Mouse (Mus musculus) brown adipose tissue, adult 24 weeks (tissue): ENCODE measurements around the gene Purb. TPM values are rescaled to one million over a fixed set of nuclear protein-coding genes. Genes with fewer than 3 reads are reported as not detected.
A peak's percentile ranks its signal among the peaks of the same experiment; 100 is the strongest.
"Not testable (repeated sequence)": the region's sequence is repeated elsewhere in the genome, so short reads cannot be mapped to it uniquely, and the experiment has no call there.

Experiments used
- H3K27ac ChIP-seq: fragments of 200-500 bp; replicated peaks from 2 replicates; pipeline ENCODE4 v1.5.1; 2012; ENCODE audit warnings: low read depth, mild to moderate bottlenecking, low read length
- H3K4me1 ChIP-seq: fragments of 200-500 bp; 2 replicates; pipeline ENCODE4 v1.6.1; 2012; ENCODE audit warnings: low read length, mixed read lengths; ENCODE audit not compliant: control insufficient read depth, insufficient read depth, insufficient read length
- H3K4me3 ChIP-seq: fragments of 200-500 bp; 2 replicates; pipeline ENCODE4 v1.5.1; 2012; ENCODE audit warnings: low read depth, mild to moderate bottlenecking, low read length, moderate library complexity; ENCODE audit not compliant: insufficient read depth
- polyA plus RNA-seq: library from polyadenylated mRNA; stranded (reverse); fragments of >200 nt; gene quantifications from 2 replicates; pipeline ENCODE4 v1.2.4, GENCODE M21; 2012; ENCODE audit not compliant: missing spikeins, insufficient read depth, insufficient read length

The Purb gene
- polyA plus RNA-seq, 1 experiment = 39.9 TPM

GRCm38 (mm10) chr11:6474874-6475731, 614 bp downstream of the Purb start:
- H3K27ac ChIP-seq = peak overlapping the region; percentile 89

DNA sequence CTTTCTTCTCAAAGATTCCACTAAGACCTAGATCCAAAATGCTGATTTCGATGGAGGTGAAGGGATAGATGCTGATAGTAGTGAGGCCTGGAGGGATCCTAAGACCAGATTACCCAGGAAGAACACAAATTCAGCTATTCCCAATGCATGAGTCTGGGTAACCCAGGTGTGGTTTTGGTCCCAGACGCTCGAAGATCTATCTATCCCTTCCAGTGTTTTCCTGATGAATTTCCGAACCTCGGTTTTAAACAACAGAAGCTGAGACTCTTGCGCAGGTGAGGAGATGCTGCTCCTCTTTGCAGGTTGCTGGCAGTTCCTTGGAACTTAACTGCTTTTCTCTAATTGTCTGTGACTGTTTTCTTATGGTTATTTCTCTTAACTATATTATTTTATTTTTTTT, 1.3 kb downstream of the Purb start:
- Histone ChIP-seq H3K4me3 (peak overlapping the region; percentile 98), H3K4me1 (peaks cover 14% of the 10 kb centered on the region), H3K27ac (no peak overlapping the region)

More at GRCm38 (mm10) chr11:6474874-6475731, 614 bp downstream of the Purb start:
- Histone ChIP-seq H3K4me3 (peak overlapping the region; percentile 98), H3K4me1 (peaks cover 12% of the 10 kb centered on the region; the same call in 1 of the 2 replicates)

GRCm38 (mm10) chr11:6472076-6472475, 3.6 kb downstream of the Purb start:
- H3K27ac ChIP-seq = no peak overlapping the region
- peaks cover 14% of the 10 kb centered on the region for H3K4me1 ChIP-seq
- peak overlapping the region; percentile 32; the same call in 1 of the 2 replicates for H3K4me3 ChIP-seq

DNA sequence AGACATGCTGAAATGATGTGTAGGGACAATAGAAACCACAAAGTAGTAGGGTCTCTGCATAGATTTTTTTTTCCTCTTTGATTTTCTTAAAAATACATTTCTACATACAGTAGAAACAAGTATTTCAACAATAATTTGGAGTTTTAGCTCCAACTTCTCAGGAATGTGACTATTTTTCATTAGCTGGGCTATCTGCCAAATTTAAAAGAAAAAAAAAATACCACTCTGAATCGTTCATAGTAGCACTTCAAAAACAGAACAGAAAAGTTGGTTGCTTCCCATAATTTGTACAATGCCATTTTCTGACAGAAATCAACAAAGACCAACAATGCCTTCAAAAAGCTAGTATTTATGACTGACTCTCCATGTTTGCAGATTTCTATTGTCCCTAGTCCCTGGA, 4.2 kb downstream of the Purb start:
- peaks cover 14% of the 10 kb centered on the region for H3K4me1 ChIP-seq
- H3K27ac ChIP-seq = no peak overlapping the region
- no peak overlapping the region for H3K4me3 ChIP-seq

DNA sequence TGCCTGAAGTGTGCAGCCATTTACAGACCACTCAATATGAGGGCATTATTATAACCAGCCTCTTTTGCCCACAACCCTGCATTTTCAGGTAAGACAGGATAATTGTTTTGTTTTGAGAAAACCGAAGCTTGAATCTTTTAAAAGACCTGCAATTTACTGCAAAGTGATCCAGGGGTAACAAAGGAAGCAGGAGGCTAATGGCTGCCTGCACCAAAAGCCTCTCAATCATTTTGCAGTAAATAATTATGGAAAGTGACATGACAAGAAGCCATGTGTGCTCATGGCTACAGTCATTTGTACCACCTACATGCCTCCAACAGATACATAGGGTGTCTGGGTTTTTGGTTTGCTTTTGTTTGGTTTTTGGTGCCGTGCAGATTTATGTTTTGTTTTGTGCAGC, 4.7 kb downstream of the Purb start:
- H3K27ac ChIP-seq = no peak overlapping the region

DNA sequence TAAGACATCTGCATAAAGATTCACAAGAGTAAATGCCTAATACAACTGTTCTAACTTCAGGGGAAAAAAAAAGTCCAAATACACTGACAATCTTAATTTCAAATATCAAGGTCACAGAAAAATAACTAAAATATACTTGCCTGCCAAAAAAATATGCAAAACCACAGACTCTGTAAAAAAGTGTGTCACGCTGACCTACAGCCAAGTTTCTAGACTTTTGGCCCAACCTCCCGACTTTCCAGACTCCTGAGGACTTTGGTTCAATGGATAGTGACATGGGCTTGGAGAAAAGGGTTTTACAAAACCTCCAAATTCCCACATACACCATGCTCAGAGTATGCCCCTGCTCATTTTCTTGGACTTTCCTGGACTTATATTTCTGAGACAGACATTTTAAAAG, 7.2 kb downstream of the Purb start:
- Histone ChIP-seq H3K27ac (no peak overlapping the region), H3K4me1 (peaks cover 10% of the 10 kb centered on the region)

More for the DNA sequence above, 4.7 kb downstream of the Purb start:
- peaks cover 14% of the 10 kb centered on the region for H3K4me1 ChIP-seq
- H3K4me3 ChIP-seq = peak overlapping the region; percentile 5; the same call in 1 of the 2 replicates

DNA sequence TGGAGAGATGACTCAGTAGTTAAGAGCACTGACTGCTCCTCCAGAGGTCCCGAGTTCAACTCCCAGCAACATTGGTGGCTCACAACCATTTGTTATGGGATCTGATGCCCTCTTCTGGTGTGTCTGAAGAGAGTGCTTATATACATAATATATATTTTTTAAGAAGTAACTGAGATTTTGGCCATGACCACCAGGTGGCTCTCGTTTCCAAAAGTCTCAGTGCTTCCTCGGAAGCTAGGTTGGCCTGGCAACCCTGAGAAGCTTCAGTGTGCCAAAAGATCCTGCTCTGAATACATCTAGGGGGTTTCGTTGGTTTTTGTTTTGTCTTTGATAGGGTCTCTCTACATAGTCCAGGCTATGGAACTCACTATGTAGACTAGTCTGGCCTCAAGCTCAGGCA, 10.6 kb downstream of the Purb start:
- Histone ChIP-seq H3K4me1 (peaks cover 2% of the 10 kb centered on the region; the same call in 1 of the 2 replicates), H3K27ac (no peak overlapping the region), H3K4me3 (no peak overlapping the region)

More for the DNA sequence above, 7.2 kb downstream of the Purb start:
- H3K4me3 ChIP-seq = no peak overlapping the region

- no peak overlapping the region for H3K27ac ChIP-seq
- no peaks in the 10 kb centered on the region; the same call in 1 of the 2 replicates for H3K4me1 ChIP-seq
- no peak overlapping the region for H3K4me3 ChIP-seq
These were observed 12.4 kb downstream of the Purb start for GRCm38 (mm10) chr11:6463159-6463837.

GRCm38 (mm10) chr11:6456083-6456482, 19.6 kb downstream of the Purb start:
- no peak overlapping the region for H3K4me3 ChIP-seq
- H3K27ac ChIP-seq = no peak overlapping the region
- H3K4me1 ChIP-seq = no peaks in the 10 kb centered on the region

DNA sequence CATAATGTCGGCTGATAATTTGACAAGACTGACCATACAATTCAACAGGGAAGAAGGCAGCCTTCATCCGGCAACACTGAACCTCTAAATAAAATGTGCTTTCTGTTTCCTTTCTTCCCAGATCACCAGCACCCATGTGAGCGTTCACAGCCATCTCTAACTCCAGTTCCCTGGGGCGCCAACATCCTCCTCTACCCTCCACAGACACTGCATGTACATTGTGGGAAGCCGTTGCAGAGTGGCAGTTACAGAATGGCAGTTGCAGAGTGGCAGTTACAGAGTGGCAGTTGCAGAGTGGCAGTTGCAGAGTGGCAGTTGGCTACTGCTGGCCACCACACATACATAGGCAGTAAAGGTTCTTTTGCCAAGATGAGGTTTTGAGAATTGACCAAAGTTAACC, 27.6 kb downstream of the Purb start:
- not testable (repeated sequence) for H3K27ac ChIP-seq, H3K4me3 ChIP-seq

GRCm38 (mm10) chr11:6447493-6447892, 28.2 kb downstream of the Purb start:
- Histone ChIP-seq H3K4me3 (no peak overlapping the region), H3K4me1 (no peaks in the 10 kb centered on the region; the same call in 1 of the 2 replicates), H3K27ac (no peak overlapping the region)

More for the DNA sequence above, 27.6 kb downstream of the Purb start:
- H3K4me1 ChIP-seq = not testable (repeated sequence)

DNA sequence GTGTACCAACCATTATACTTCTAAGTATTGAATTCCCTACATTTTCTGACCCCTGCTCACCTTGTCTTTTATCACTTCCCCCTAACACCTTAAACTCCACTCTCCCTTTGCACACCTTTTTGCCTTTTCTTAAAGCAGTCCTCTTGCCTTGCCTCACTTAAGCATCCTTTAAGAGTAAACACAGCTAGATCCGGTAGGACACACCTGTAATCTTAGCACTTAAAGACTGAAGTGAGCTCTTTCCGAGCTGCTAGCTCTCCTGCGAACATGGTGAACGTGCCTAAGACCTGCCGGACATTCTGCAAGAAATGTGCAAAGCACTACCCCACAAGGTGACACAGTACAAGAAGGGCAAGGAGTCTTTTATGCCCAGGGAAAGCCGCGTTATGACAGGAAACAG, 29.8 kb downstream of the Purb start:
- no peak overlapping the region for H3K27ac ChIP-seq

GRCm38 (mm10) chr11:6445441-6445840, 30.3 kb downstream of the Purb start:
- H3K4me1 ChIP-seq = no peaks in the 10 kb centered on the region; the same call in 1 of the 2 replicates
- H3K4me3 ChIP-seq = no peak overlapping the region
- no peak overlapping the region for H3K27ac ChIP-seq

More for the DNA sequence above, 29.8 kb downstream of the Purb start:
- H3K4me3 ChIP-seq = no peak overlapping the region
- H3K4me1 ChIP-seq = no peaks in the 10 kb centered on the region; the same call in 1 of the 2 replicates

- peak within 1 kb of the TSS; percentile 84 for H3K4me3 ChIP-seq
- H3K4me1 ChIP-seq = no peaks in the 10 kb centered on the region; the same call in 1 of the 2 replicates
- H3K27ac ChIP-seq = peak within 1 kb of the TSS; percentile 65
These were observed 31.5 kb downstream of the Purb start, which contains the start of gene H2afv for GRCm38 (mm10) chr11:6444077-6444853. Gene H2afv (minus strand): TSS chr11:6444443.

DNA sequence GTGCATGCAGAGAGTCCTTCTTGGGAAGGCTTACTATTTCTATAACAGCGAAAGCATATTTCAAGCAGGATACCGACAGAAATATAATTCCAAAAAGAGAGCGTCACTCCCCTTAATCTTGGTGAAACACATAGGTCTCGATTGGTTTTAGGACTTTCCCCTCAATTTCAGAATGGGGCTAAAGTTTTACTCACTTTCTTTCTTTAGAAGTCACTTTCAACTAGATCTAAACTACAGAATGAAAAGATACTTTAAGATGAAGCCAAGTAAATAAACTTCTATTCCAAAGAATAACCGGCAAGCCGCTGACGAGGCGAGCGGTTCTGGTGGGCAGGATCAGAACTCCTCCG, 32.0 kb downstream of the Purb start:
- Histone ChIP-seq H3K4me1 (no peaks in the 10 kb centered on the region; the same call in 1 of the 2 replicates), H3K27ac (peak overlapping the region; percentile 32), H3K4me3 (peak overlapping the region; percentile 84)
